Mouse (Mus musculus) bone marrow, adult 2 months (tissue): ENCODE measurements around the gene Spata32.

Experiments used
- CTCF ChIP-seq: fragments of 200-500 bp; IDR thresholded peaks from 2 replicates; pipeline ENCODE4 v1.5.1; 2011; ENCODE audit warnings: low read length, control low read depth; ENCODE audit not compliant: control insufficient read depth, insufficient read depth
- POLR2A ChIP-seq: fragments of 200-500 bp; IDR thresholded peaks from 2 replicates; pipeline ENCODE4 v1.6.1; 2011; ENCODE audit warnings: low read depth, mild to moderate bottlenecking, control low read depth, low read length, borderline replicate concordance; ENCODE audit not compliant: control insufficient read depth

DNA sequence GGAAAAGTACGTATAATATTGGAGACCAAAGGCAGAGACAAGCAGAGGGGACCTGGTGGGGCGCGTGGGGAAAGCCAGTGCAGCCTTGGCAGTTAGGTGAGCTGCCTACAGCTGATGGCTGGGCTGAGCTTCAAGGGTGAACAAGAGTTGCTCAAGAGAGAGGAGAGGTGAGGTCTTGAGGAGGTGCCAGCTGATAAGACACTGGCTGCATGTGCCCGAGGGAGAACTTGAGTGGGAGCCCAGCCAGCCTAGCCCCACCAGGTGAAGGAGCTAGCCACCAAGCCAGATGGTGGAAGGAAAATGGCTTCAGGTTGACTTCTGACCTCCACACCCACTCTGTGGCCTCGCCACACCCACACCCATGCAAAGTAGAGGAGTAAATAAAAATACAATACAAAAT lies 34.1 kb upstream of the Spata32 start:
- no peak for TF ChIP-seq CTCF
- no peak for TF ChIP-seq POLR2A
